9 mouse cellular contexts compared by ENCODE assay signal in the genomic region with DNA sequence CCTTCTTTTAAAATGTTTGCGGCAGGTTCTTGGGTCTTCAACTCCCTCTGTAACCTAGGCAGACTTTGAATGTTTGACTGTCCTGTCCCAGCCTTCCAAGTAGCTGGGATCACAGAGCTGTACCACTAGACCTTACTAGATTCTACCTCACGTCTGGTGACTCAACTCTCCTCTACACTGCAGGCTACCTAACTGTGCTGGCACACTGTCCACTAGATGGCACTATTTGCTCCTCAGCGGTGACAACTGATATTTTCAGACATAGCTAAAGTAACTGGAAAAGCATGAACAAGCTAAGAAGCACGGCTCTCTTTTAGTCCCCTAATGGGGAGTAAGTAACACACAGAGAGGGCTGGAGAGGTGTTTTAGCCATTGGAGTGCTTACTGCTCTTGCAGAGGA. TPM values are rescaled to one million over a fixed set of nuclear protein-coding genes. Genes with fewer than 3 reads are reported as not detected.
DNase-seq lines count a peak whose midpoint lies in the region; ATAC-seq and TF ChIP-seq lines count a peak whose summit lies in the region.
"Had no signal": no experiment of that assay in that cellular context is flagged by ENCODE, and none has a peak within 500 bp of the region (broad histone marks: within the 10 kb centered on the region; RNA-seq: fewer than 3 reads in every experiment).

No protein-coding gene starts in this region.

- H3K4me3 ChIP-seq in ES-E14 (ENCODE audit: insufficient read depth in 1 of 2, low read depth in 1 of 2, low read length in 2 of 2, poor library complexity in 1 of 2, severe bottlenecking in 1 of 2) = no peak overlapping the region
- H3K4me3 ChIP-seq in intestine, postnatal 0 days (ENCODE audit: low read depth, low read length) = no peak overlapping the region
- H3K4me3 ChIP-seq in limb, embryonic 13.5 days = no peak overlapping the region
- H3K4me3 ChIP-seq: heart, embryonic 15.5 days had no signal

- H3K4me2 ChIP-seq in intestine, postnatal 0 days (replicated peaks; ENCODE audit: low read depth) = no peak overlapping the region
- H3K4me2 ChIP-seq in limb, embryonic 13.5 days (replicated peaks) = no peak overlapping the region
- H3K4me2 ChIP-seq: heart, embryonic 15.5 days had no signal

- 30% methylated on average over 4 of the region's 4 CpGs for WGBS in intestine, postnatal 0 days
- WGBS in limb, embryonic 13.5 days = 35% methylated on average over 4 of the region's 4 CpGs

- H3K36me3 ChIP-seq in ES-E14 (ENCODE audit: control insufficient read depth, insufficient read depth, low read length, poor library complexity, severe bottlenecking) = peaks cover 19% of the 10 kb centered on the region
- peaks cover 44% of the 10 kb centered on the region for H3K36me3 ChIP-seq in intestine, postnatal 0 days (ENCODE audit: control insufficient read depth, insufficient read depth)
- peaks cover 36% of the 10 kb centered on the region for H3K36me3 ChIP-seq in limb, embryonic 13.5 days

- H3K9ac ChIP-seq in ES-E14 (ENCODE audit: insufficient read depth, low read depth, low read length, poor library complexity, severe bottlenecking) = no peak overlapping the region
- no peak overlapping the region for H3K9ac ChIP-seq in intestine, postnatal 0 days (ENCODE audit: low read depth, low read length)
- no peak overlapping the region for H3K9ac ChIP-seq in limb, embryonic 13.5 days
- H3K9ac ChIP-seq: heart, embryonic 15.5 days had no signal

- no peaks in the 10 kb centered on the region for H3K9me3 ChIP-seq in ES-E14 (ENCODE audit: control insufficient read depth, insufficient read depth, low read depth, low read length)
- no peaks in the 10 kb centered on the region for H3K9me3 ChIP-seq in intestine, postnatal 0 days (ENCODE audit: control insufficient read depth)
- no peaks in the 10 kb centered on the region for H3K9me3 ChIP-seq in limb, embryonic 13.5 days
- H3K9me3 ChIP-seq: heart, embryonic 15.5 days had no signal

- DNase-seq in 3T3-L1 (ENCODE audit: low read depth, low spot score) = peak; percentile 81
- DNase-seq in ES-E14 (ENCODE audit: low read depth, low spot score) = peak; percentile 58
- peak; percentile 44 for DNase-seq in cerebellum, adult 11-12 months
- DNase-seq in thymus, postnatal 0 days (ENCODE audit: low spot score) = peak; percentile 70

- TF ChIP-seq CTCF in intestine, postnatal 0 days (IDR thresholded peaks at IDR 0.05; ENCODE audit: low read depth) = peak; percentile 95

- peak; percentile 93 for ATAC-seq in frontal cortex, adult (ENCODE audit: low TSS enrichment)
- ATAC-seq in intestine, postnatal 0 days = peak; percentile 73
- ATAC-seq in limb, embryonic 13.5 days (ENCODE audit: low FRiP score, low read depth) = peak; percentile 73; the same call in 1 of the 2 replicates
- ATAC-seq in monocyte, adult 5-6 weeks (replicated peaks; ENCODE audit: insufficient number of reproducible peaks, low FRiP score, low TSS enrichment, poor library complexity, severe bottlenecking) = peak; percentile 69; the same call in 1 of the 2 replicates

- no peaks in the 10 kb centered on the region for H3K27me3 ChIP-seq in intestine, postnatal 0 days (replicated peaks; ENCODE audit: control insufficient read depth, insufficient read depth, low read length)
- no peaks in the 10 kb centered on the region for H3K27me3 ChIP-seq in limb, embryonic 13.5 days
- H3K27me3 ChIP-seq: heart, embryonic 15.5 days had no signal

- peak overlapping the region; percentile 18; the same call in 1 of the 2 replicates for H3K27ac ChIP-seq in ES-E14 (ENCODE audit: insufficient read depth, low read depth, low read length, poor library complexity, severe bottlenecking)
- H3K27ac ChIP-seq in intestine, postnatal 0 days (ENCODE audit: low read depth, low read length) = no peak overlapping the region
- H3K27ac ChIP-seq in limb, embryonic 13.5 days = no peak overlapping the region
- H3K27ac ChIP-seq: heart, embryonic 15.5 days had no signal

- peaks cover 0 to 7% of the 10 kb centered on the region in 2 experiments; a peak in 1 of 4 replicates for H3K4me1 ChIP-seq in ES-E14 (ENCODE audit: control insufficient read depth in 2 of 2, insufficient read depth in 2 of 2, low read length in 2 of 2, poor library complexity in 1 of 2)
- H3K4me1 ChIP-seq in intestine, postnatal 0 days (replicated peaks; ENCODE audit: control insufficient read depth, insufficient read depth, low read length) = no peaks in the 10 kb centered on the region
- no peaks in the 10 kb centered on the region for H3K4me1 ChIP-seq in limb, embryonic 13.5 days
- H3K4me1 ChIP-seq: heart, embryonic 15.5 days had no signal

- in situ Hi-C loops in ES-E14 (cut with MboI; ENCODE audit: low sequenced_read_pairs in 2 of 2, unreplicated experiment in 2 of 2) = no loop called here

TF ChIP-seq in ES-E14, 5 proteins besides CTCF, POLR2A, EP300 and RAD21:
- TF ChIP-seq MAFK (IDR thresholded peaks at IDR 0.05; ENCODE audit: insufficient read depth, low read depth, low read length) = no peak
- TF ChIP-seq ZNF384 (IDR thresholded peaks at IDR 0.05; ENCODE audit: low read depth, low read length) = no peak
- TF ChIP-seq ZC3H11A (IDR thresholded peaks at IDR 0.05; ENCODE audit: borderline replicate concordance, low read depth, low read length) = no peak
- no peak for TF ChIP-seq CHD2 (IDR thresholded peaks at IDR 0.05; ENCODE audit: low read depth, low read length)
- TF ChIP-seq HCFC1 (IDR thresholded peaks at IDR 0.05; ENCODE audit: borderline replicate concordance, insufficient read depth, low read length) = no peak

RNA-seq across cellular contexts. Expression of a gene that starts 8.3 kb away (rescaled TPM):
- 35.4 and 35.9 TPM in 2 replicates for total RNA-seq in ES-E14 (2012; rRNA removed)
- polyA plus RNA-seq in intestine, postnatal 0 days (2015; fragmentation: Nextera tagmentation; extraction: Ambion mirVana) = 1.5 and 2.0 TPM in 2 replicates
- polyA plus RNA-seq in limb, embryonic 13.5 days (2015; fragmentation: Nextera tagmentation; extraction: Ambion mirVana) = 0.56 and 0.57 TPM in 2 replicates
- total RNA-seq in monocyte, adult 5-6 weeks (2017) = not detected in 3 replicates
- polyA plus RNA-seq in thymus, postnatal 0 days (2015; fragmentation: Nextera tagmentation; extraction: Ambion mirVana) = not detected in 2 replicates

RNA-seq across cellular contexts. Expression of a gene that starts 10.2 kb away (rescaled TPM):
- total RNA-seq in ES-E14 (2012; rRNA removed) = 15.8 and 30.0 TPM in 2 replicates
- polyA plus RNA-seq in intestine, postnatal 0 days (2015; fragmentation: Nextera tagmentation; extraction: Ambion mirVana) = 81.1 and 87.4 TPM in 2 replicates
- 42.5 and 47.5 TPM in 2 replicates for polyA plus RNA-seq in limb, embryonic 13.5 days (2015; fragmentation: Nextera tagmentation; extraction: Ambion mirVana)
- 15.7 to 30.9 TPM (median 21.0 TPM) in 3 replicates for total RNA-seq in monocyte, adult 5-6 weeks (2017)
- 99.2 and 105 TPM in 2 replicates for polyA plus RNA-seq in thymus, postnatal 0 days (2015; fragmentation: Nextera tagmentation; extraction: Ambion mirVana)

RNA-seq across cellular contexts. Expression of a gene that starts 39.5 kb away (rescaled TPM):
- 0.71 and 1.1 TPM in 2 replicates for total RNA-seq in ES-E14 (2012; rRNA removed)
- polyA plus RNA-seq in intestine, postnatal 0 days (2015; fragmentation: Nextera tagmentation; extraction: Ambion mirVana) = 0.03 TPM in 2 replicates
- polyA plus RNA-seq in limb, embryonic 13.5 days (2015; fragmentation: Nextera tagmentation; extraction: Ambion mirVana) = 0.42 and 0.61 TPM in 2 replicates
- total RNA-seq in monocyte, adult 5-6 weeks (2017) = 0.10 to 0.21 TPM in 2 of 3 replicates, not detected in the other
- 0.07 and 0.08 TPM in 2 replicates for polyA plus RNA-seq in thymus, postnatal 0 days (2015; fragmentation: Nextera tagmentation; extraction: Ambion mirVana)

RNA-seq across cellular contexts. Expression of a gene that starts 40.2 kb away (rescaled TPM):
- total RNA-seq in ES-E14 (2012; rRNA removed) = 25.0 and 31.4 TPM in 2 replicates
- polyA plus RNA-seq in intestine, postnatal 0 days (2015; fragmentation: Nextera tagmentation; extraction: Ambion mirVana) = 10.0 and 11.1 TPM in 2 replicates
- polyA plus RNA-seq in limb, embryonic 13.5 days (2015; fragmentation: Nextera tagmentation; extraction: Ambion mirVana) = 43.1 and 52.1 TPM in 2 replicates
- total RNA-seq in monocyte, adult 5-6 weeks (2017) = 22.5 to 37.8 TPM (median 27.3 TPM) in 3 replicates
- polyA plus RNA-seq in thymus, postnatal 0 days (2015; fragmentation: Nextera tagmentation; extraction: Ambion mirVana) = 29.2 and 30.1 TPM in 2 replicates
